Mouse (Mus musculus) erythroblast, embryonic 14.5 days (primary cell): Measurements from ENCODE around the gene Gm3238.
"Not testable (repeated sequence)": the region's sequence is repeated elsewhere in the genome, so short reads cannot be mapped to it uniquely, and the experiment has no call there.

Source experiments
- GATA1 ChIP-seq: IDR thresholded peaks from 2 replicates; pipeline ENCODE4 v1.6.1; 2012; ENCODE audit warnings: low read length, inconsistent platforms, mixed read lengths
- TAL1 ChIP-seq: IDR thresholded peaks from 3 replicates; pipeline ENCODE4 v1.6.1; 2012; ENCODE audit warnings: low read length, inconsistent platforms, mixed read lengths

DNA sequence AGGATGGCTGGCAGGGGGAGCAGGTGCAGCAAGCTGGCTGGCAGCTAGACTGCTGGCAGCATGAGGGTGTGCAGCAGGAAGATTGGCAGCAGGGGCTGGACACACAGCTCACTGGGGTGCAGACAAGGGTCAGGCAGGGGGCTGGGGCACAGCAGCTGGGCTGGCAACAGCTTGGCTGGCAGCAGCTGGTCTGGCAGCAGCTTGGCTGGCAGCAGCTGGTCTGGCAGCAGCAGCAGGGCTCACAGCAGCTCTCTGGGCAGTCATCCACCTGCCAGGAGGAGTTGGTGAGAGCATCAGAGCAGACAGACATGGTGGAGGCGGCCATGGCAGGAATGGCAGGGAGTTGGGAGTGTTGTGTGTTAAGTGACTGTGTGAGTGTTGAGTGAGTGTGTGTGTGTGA, 16.8 kb upstream of the Gm3238 start, which contains the start of gene Gm7137:
- not testable (repeated sequence) for TF ChIP-seq TAL1, GATA1
